Mouse (Mus musculus): ENCODE measurements around the gene Isg15.

DNA sequence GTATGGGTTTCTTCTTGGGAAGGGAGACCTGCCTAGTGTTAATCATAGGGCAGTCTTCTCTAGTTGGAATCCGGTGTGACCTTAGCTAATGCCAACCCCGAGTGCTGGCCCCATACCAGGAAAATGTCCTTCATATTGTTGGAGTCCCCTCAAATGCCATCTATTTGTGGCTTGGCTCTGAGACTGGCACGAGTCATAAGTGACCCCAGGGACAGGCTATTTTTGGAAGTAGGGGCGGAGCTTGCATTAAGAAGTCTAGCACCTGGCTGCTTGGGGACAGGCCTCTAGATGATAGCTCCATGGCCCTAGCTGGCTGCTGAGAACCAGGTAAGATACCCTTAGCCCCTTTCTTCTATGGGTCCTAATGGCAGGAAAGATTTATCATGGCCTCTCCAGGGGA is 15.0 kb upstream of the Isg15 start, which contains the start of gene Perm1:
- TF ChIP-seq POLR2A (IDR thresholded peaks at IDR 0.05; ENCODE audit: control insufficient read depth, low read depth, low read length) (no peak), CTCF (IDR thresholded peaks at IDR 0.05; ENCODE audit: control insufficient read depth, insufficient read depth, insufficient replicate concordance, low read depth, low read length) (no peak)
